Mouse (Mus musculus) intestine, embryonic 15.5 days (tissue): ENCODE results near the gene Fam168a. TPM values are rescaled to one million over a fixed set of nuclear protein-coding genes. Genes with fewer than 3 reads are reported as not detected.

Experiments
- ATAC-seq: fragments of 200-750 bp; cut with Nextera tagmentation; 2 replicates; pipeline ENCODE4 v1.8.0; 2017; ENCODE audit warnings: moderate TSS enrichment, moderate library complexity
- H3K27ac ChIP-seq: fragments of 300-500 bp; sonication (generic); 2 replicates; pipeline ENCODE4 v1.5.1; 2015; ENCODE audit warnings: mild to moderate bottlenecking, inconsistent platforms
- H3K27me3 ChIP-seq: fragments of 300-500 bp; sonication (generic); replicated peaks from 2 replicates; pipeline ENCODE4 v1.6.1; 2015; ENCODE audit warnings: inconsistent platforms
- H3K36me3 ChIP-seq: fragments of 300-500 bp; sonication (generic); 2 replicates; pipeline ENCODE4 v1.6.1; 2015; ENCODE audit warnings: inconsistent platforms
- H3K4me1 ChIP-seq: fragments of 300-500 bp; sonication (generic); replicated peaks from 2 replicates; pipeline ENCODE4 v1.6.1; 2015; ENCODE audit warnings: inconsistent platforms
- H3K4me2 ChIP-seq: fragments of 300-500 bp; sonication (generic); replicated peaks from 2 replicates; pipeline ENCODE4 v1.6.1; 2015; ENCODE audit warnings: mild to moderate bottlenecking, inconsistent platforms
- H3K4me3 ChIP-seq: fragments of 300-500 bp; sonication (generic); replicated peaks from 2 replicates; pipeline ENCODE4 v1.5.1; 2015; ENCODE audit warnings: inconsistent platforms
- H3K9ac ChIP-seq: fragments of 300-500 bp; sonication (generic); 2 replicates; pipeline ENCODE4 v1.6.1; 2015; ENCODE audit warnings: inconsistent platforms
- H3K9me3 ChIP-seq: fragments of 300-500 bp; sonication (generic); 2 replicates; pipeline ENCODE4 v1.6.1; 2016; ENCODE audit warnings: inconsistent platforms
- WGBS: fragments of 180-500 bp; shearing (Covaris S2); methylation state at CpG from one replicate; pipeline ENCODE4 v1.1.7; 2015; 5-methylcytosine and 5-hydroxymethylcytosine counted together
- polyA plus RNA-seq: library from polyadenylated mRNA; unstranded; fragments of >200 nt; fragmentation: Nextera tagmentation; extraction: Ambion mirVana; gene quantifications from 2 replicates; pipeline ENCODE4 v1.2.1, GENCODE M21; 2015

Fam168a gene
- polyA plus RNA-seq, 1 experiment from 2014 or later, result 25.1 TPM

DNA sequence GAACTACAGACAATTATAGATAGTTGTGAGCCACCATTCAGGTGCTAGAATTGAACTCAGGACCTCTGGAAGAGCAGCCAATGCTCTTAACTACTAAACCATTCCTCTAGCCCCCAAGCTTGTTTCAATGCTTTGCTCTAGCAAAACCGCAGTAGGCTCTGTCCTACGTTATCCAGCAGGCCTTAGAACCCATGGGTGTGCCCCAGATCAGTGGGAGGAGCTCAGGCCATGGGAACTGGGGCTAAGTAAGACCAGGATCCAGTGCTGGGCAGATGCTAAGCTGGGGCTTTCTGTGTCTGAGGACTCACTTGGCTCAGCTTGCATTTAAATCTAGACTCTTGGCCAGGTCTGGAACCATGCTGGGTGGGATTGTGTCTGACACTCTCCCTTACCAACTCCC, 161.1 kb downstream of the Fam168a start:
- 42% methylated on average over 2 of the region's 2 CpGs for WGBS

DNA sequence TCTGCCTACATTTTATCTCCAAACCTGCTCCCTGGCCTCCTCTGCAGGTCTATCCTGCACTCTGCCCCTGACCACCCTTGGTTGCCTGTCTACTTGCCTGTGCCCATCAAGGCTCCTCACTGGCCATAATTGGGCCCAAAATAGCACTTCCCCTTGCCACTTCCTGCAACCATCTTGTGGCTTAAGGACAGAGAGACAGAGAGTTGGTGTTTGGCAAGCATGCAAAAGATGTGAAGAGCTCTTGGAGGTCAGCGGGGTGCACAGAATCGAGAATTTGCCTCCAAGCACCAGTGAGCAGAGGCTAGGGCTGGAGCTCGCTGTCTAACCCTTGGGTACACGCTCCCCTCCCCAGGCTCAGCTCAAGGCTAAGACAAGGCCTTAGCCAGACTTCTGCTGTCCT, 162.1 kb downstream of the Fam168a start:
- peak overlapping the region; percentile 46; the same call in 1 of the 2 replicates for H3K27ac ChIP-seq
- no peaks in the 10 kb centered on the region for H3K4me1 ChIP-seq
- no peaks in the 10 kb centered on the region for H3K9me3 ChIP-seq
- no peak overlapping the region for H3K4me3 ChIP-seq
- H3K9ac ChIP-seq, result no peak overlapping the region
- no peaks in the 10 kb centered on the region for H3K27me3 ChIP-seq
- H3K36me3 ChIP-seq, result peaks cover 11% of the 10 kb centered on the region
- H3K4me2 ChIP-seq, result no peak overlapping the region
- ATAC-seq, result no peak
- WGBS, result 69% methylated on average over 4 of the region's 4 CpGs

More for the DNA sequence above, 161.1 kb downstream of the Fam168a start:
- Histone ChIP-seq H3K4me2 (no peak overlapping the region), H3K27ac (no peak overlapping the region), H3K4me1 (peaks cover 2% of the 10 kb centered on the region; the same call in 1 of the 2 replicates), H3K27me3 (no peaks in the 10 kb centered on the region), H3K36me3 (peaks cover 3% of the 10 kb centered on the region), H3K9me3 (no peaks in the 10 kb centered on the region), H3K4me3 (no peak overlapping the region), H3K9ac (no peak overlapping the region)
- ATAC-seq, result no peak

- Histone ChIP-seq H3K9ac (no peak overlapping the region), H3K27me3 (no peaks in the 10 kb centered on the region), H3K4me1 (no peaks in the 10 kb centered on the region), H3K27ac (no peak overlapping the region), H3K9me3 (no peaks in the 10 kb centered on the region), H3K4me2 (no peak overlapping the region), H3K36me3 (peaks cover 11% of the 10 kb centered on the region), H3K4me3 (no peak overlapping the region)
- WGBS, result 84% methylated on average over 8 of the region's 8 CpGs
- ATAC-seq, result no peak
Observed at GRCm38 (mm10) chr7:100869877-100870629, 163.6 kb downstream of the Fam168a start.

DNA sequence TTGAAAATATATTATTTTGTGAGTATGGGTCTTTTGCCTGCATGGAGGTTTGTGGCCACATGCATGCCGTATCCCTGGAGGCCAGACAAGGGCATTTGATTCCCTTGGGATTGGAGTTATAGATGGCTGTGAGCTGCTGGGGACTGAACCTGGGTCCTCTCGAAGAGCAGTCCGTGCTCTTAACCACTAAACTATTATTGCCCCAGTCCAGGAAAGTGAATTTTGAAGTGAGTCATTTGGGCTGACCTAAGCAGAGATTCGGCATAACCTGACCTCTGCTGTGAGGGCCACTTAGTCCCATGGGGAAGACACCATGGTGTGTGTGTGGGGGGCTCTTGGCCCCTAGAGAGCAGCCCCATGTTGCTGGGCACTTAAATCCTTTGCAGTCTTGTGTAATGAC, 164.9 kb downstream of the Fam168a start:
- no peak overlapping the region for H3K27ac ChIP-seq
- ATAC-seq, result no peak
- no peaks in the 10 kb centered on the region for H3K9me3 ChIP-seq
- no peaks in the 10 kb centered on the region for H3K27me3 ChIP-seq
- no peak overlapping the region for H3K4me2 ChIP-seq
- H3K4me1 ChIP-seq, result no peaks in the 10 kb centered on the region
- 87% methylated on average over 4 of the region's 4 CpGs for WGBS
- no peak overlapping the region for H3K4me3 ChIP-seq
- H3K36me3 ChIP-seq, result peaks cover 14% of the 10 kb centered on the region
- no peak overlapping the region for H3K9ac ChIP-seq

DNA sequence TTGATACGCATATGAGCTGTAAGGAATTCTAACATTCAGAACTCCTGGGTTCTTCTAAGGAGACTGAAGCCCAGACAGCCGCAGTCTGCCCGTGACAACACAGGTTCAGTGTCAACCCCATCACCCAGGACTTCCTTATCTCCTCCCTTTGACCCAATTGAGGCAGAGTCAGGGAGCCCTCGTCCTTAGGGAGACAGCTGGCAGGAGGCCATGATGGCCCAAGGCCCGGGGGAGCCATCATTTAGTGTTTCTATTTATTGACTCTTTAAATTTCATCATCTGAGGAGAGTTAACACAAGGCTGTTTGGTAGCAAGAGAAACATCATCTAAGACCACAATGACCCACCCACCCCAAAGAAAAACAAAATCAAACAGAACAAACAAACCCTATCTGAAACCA, 165.5 kb downstream of the Fam168a start:
- H3K4me3 ChIP-seq, result no peak overlapping the region
- ATAC-seq, result no peak
- no peak overlapping the region for H3K4me2 ChIP-seq
- H3K4me1 ChIP-seq, result no peaks in the 10 kb centered on the region
- H3K9me3 ChIP-seq, result no peaks in the 10 kb centered on the region
- H3K27me3 ChIP-seq, result no peaks in the 10 kb centered on the region
- no peak overlapping the region for H3K9ac ChIP-seq
- H3K27ac ChIP-seq, result no peak overlapping the region
- 75% methylated on average over 5 of the region's 5 CpGs for WGBS
- peaks cover 19% of the 10 kb centered on the region for H3K36me3 ChIP-seq

GRCm38 (mm10) chr7:100873197-100873596, 166.8 kb downstream of the Fam168a start:
- H3K36me3 ChIP-seq, result peaks cover 28% of the 10 kb centered on the region
- H3K9me3 ChIP-seq, result no peaks in the 10 kb centered on the region
- no peak overlapping the region for H3K4me2 ChIP-seq
- ATAC-seq, result no peak
- WGBS, result 93% methylated on average over 13 of the region's 13 CpGs
- no peaks in the 10 kb centered on the region for H3K27me3 ChIP-seq
- H3K4me1 ChIP-seq, result no peaks in the 10 kb centered on the region
- H3K9ac ChIP-seq, result no peak overlapping the region
- H3K4me3 ChIP-seq, result no peak overlapping the region
- no peak overlapping the region for H3K27ac ChIP-seq

- H3K36me3 ChIP-seq, result peaks cover 45% of the 10 kb centered on the region
- H3K4me1 ChIP-seq, result 0 out of 2 replicates have a peak, but pooled peaks cover 4% of the 10 kb centered on the region
- no peak overlapping the region for H3K4me3 ChIP-seq
- ATAC-seq, result no peak
- H3K9ac ChIP-seq, result no peak overlapping the region
- H3K27me3 ChIP-seq, result no peaks in the 10 kb centered on the region
- no peaks in the 10 kb centered on the region for H3K9me3 ChIP-seq
- H3K4me2 ChIP-seq, result no peak overlapping the region
- WGBS, result 73% methylated on average over 1 of the region's 1 CpGs
- no peak overlapping the region for H3K27ac ChIP-seq
Observed at GRCm38 (mm10) chr7:100875822-100876221, 169.4 kb downstream of the Fam168a start.

GRCm38 (mm10) chr7:100876293-100876692, 169.9 kb downstream of the Fam168a start:
- no peaks in the 10 kb centered on the region for H3K27me3 ChIP-seq
- H3K27ac ChIP-seq, result no peak overlapping the region
- no peak for ATAC-seq
- no peak overlapping the region for H3K4me3 ChIP-seq
- H3K4me2 ChIP-seq, result no peak overlapping the region
- no peaks in the 10 kb centered on the region for H3K9me3 ChIP-seq
- H3K9ac ChIP-seq, result no peak overlapping the region
- H3K4me1 ChIP-seq, result 0 out of 2 replicates have a peak, but pooled peaks cover 4% of the 10 kb centered on the region
- peaks cover 49% of the 10 kb centered on the region for H3K36me3 ChIP-seq
- 88% methylated on average over 13 of the region's 13 CpGs for WGBS

DNA sequence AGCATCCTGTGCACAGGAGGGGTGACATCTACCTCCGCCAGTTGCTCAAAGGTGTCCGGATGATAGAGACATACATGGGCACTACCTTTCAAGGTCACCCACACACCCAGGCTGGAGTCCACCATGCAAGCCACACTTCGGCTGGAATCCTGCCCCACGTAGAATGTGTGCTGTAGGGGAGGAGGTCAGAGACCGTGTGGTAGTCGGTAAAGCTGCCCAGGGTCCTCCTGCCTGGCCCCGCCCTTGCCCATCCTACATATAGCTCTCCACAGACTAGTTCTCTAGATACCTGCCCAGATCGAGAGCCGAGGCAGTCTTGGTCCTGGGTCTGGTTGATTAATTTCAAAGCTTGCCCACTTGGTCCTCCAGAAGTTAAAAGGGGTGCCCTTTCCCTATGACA, 170.3 kb downstream of the Fam168a start:
- ATAC-seq, result no peak
- H3K36me3 ChIP-seq, result peaks cover 53% of the 10 kb centered on the region
- no peak overlapping the region for H3K27ac ChIP-seq
- no peak overlapping the region for H3K4me3 ChIP-seq
- H3K9me3 ChIP-seq, result no peaks in the 10 kb centered on the region
- H3K27me3 ChIP-seq, result no peaks in the 10 kb centered on the region
- H3K4me2 ChIP-seq, result no peak overlapping the region
- WGBS, result 83% methylated on average over 9 of the region's 9 CpGs
- H3K4me1 ChIP-seq, result 0 out of 2 replicates have a peak, but pooled peaks cover 4% of the 10 kb centered on the region
- H3K9ac ChIP-seq, result no peak overlapping the region

GRCm38 (mm10) chr7:100879595-100879994, 173.2 kb downstream of the Fam168a start:
- ATAC-seq, result peak; percentile 48
- H3K27ac ChIP-seq, result no peak overlapping the region
- no peak overlapping the region for H3K9ac ChIP-seq
- H3K9me3 ChIP-seq, result no peaks in the 10 kb centered on the region
- peak overlapping the region; percentile 41 for H3K4me2 ChIP-seq
- H3K4me1 ChIP-seq, result 0 out of 2 replicates have a peak, but pooled peaks cover 4% of the 10 kb centered on the region
- 26% methylated on average over 20 of the region's 20 CpGs for WGBS
- H3K27me3 ChIP-seq, result no peaks in the 10 kb centered on the region
- no peak overlapping the region for H3K4me3 ChIP-seq
- peaks cover 55% of the 10 kb centered on the region for H3K36me3 ChIP-seq

DNA sequence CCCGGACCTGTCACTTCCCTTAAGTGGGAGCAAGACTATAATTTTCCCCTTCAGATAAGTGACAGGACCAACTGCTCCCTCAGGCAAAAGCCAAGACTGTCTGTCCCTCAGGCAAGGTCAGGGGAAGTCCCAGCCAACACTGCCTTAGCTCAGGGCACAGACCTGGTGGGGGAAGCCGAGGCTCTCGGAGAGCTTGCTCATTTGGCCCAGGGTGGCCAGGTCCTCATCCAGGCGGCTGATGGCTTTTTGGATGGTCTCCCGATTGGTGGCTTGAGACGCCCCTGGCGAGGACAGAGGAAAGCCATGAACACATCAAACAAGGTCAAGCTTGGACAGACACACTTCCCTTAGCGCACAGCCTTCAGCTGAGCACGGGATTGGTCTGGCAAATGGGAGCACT, 175.1 kb downstream of the Fam168a start:
- H3K27ac ChIP-seq, result no peak overlapping the region
- H3K36me3 ChIP-seq, result peaks cover 59% of the 10 kb centered on the region
- H3K4me1 ChIP-seq, result 0 out of 2 replicates have a peak, but pooled peaks cover 4% of the 10 kb centered on the region
- H3K4me3 ChIP-seq, result no peak overlapping the region
- H3K27me3 ChIP-seq, result no peaks in the 10 kb centered on the region
- no peaks in the 10 kb centered on the region for H3K9me3 ChIP-seq
- H3K9ac ChIP-seq, result no peak overlapping the region
- no peak for ATAC-seq
- no peak overlapping the region for H3K4me2 ChIP-seq
- 87% methylated on average over 9 of the region's 9 CpGs for WGBS

- Histone ChIP-seq H3K4me1 (0 out of 2 replicates have a peak, but pooled peaks cover 4% of the 10 kb centered on the region), H3K36me3 (peaks cover 54% of the 10 kb centered on the region), H3K27me3 (no peaks in the 10 kb centered on the region), H3K4me2 (no peak overlapping the region), H3K9me3 (no peaks in the 10 kb centered on the region), H3K9ac (no peak overlapping the region), H3K4me3 (no peak overlapping the region), H3K27ac (no peak overlapping the region)
- WGBS, result 81% methylated on average over 4 of the region's 4 CpGs
- ATAC-seq, result no peak
Observed at GRCm38 (mm10) chr7:100881950-100882349, 175.5 kb downstream of the Fam168a start.

DNA sequence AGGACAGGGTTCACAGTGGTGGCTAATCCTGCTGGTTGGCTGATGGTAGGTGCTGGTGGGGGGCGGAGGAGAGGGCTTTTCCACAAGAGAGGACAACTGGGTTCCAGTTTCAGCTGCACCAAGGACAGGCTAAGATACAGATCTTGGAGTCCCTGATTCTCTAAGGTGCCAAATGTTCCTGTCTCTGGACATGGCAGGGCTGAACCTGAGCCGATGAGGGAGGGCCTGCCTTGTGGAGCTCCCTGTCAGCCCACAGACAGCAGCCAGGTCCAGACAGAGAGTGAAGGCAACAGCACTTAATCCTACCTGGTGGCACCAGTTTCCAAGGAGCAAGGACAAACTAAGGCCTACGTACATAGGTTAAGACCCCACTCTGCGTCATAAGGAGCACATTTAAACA, 178.0 kb downstream of the Fam168a start:
- Histone ChIP-seq H3K4me1 (0 out of 2 replicates have a peak, but pooled peaks cover 4% of the 10 kb centered on the region), H3K9ac (no peak overlapping the region), H3K9me3 (no peaks in the 10 kb centered on the region), H3K4me3 (no peak overlapping the region), H3K27ac (no peak overlapping the region), H3K4me2 (no peak overlapping the region), H3K27me3 (no peaks in the 10 kb centered on the region), H3K36me3 (peaks cover 35% of the 10 kb centered on the region)
- WGBS, result 91% methylated on average over 4 of the region's 4 CpGs
- no peak for ATAC-seq
